Mouse (Mus musculus): ENCODE results near the gene Zbtb21. TPM values are rescaled to one million over a fixed set of nuclear protein-coding genes. Genes with fewer than 3 reads are reported as not detected.
A peak's percentile ranks its signal among the peaks of the same experiment; 100 is the strongest.

Gene Zbtb21
- total RNA-seq, 1 experiment, result 29.6 TPM

GRCm38 (mm10) chr16:97925760-97926159 lies 36.7 kb downstream of the Zbtb21 start:
- no peak for TF ChIP-seq MAFK (IDR thresholded peaks at IDR 0.05; ENCODE audit: insufficient read depth, low read depth, low read length)
- no peak for TF ChIP-seq CHD2 (IDR thresholded peaks at IDR 0.05; ENCODE audit: low read depth, low read length)
- no peak for TF ChIP-seq ZC3H11A (IDR thresholded peaks at IDR 0.05; ENCODE audit: borderline replicate concordance, low read depth, low read length)
- no peak for TF ChIP-seq ZNF384 (IDR thresholded peaks at IDR 0.05; ENCODE audit: low read depth, low read length)
- TF ChIP-seq HCFC1 (IDR thresholded peaks at IDR 0.05; ENCODE audit: borderline replicate concordance, insufficient read depth, low read length), result no peak
- Histone ChIP-seq H3K36me3 (ENCODE audit: control insufficient read depth, insufficient read depth, low read length, poor library complexity, severe bottlenecking) (no peaks in the 10 kb centered on the region), H3K4me3 (ENCODE audit: insufficient read depth in 1 of 2, low read depth in 1 of 2, low read length in 2 of 2, poor library complexity in 1 of 2, severe bottlenecking in 1 of 2) (no peak overlapping the region), H3K9me3 (ENCODE audit: control insufficient read depth, insufficient read depth, low read depth, low read length) (no peaks in the 10 kb centered on the region), H3K27ac (ENCODE audit: insufficient read depth, low read depth, low read length, poor library complexity, severe bottlenecking) (no peak overlapping the region), H3K4me1 (ENCODE audit: control insufficient read depth in 2 of 2, insufficient read depth in 2 of 2, low read length in 2 of 2, poor library complexity in 1 of 2) (peaks cover 0 to 5% of the 10 kb centered on the region in 2 experiments; a peak in 1 of 4 replicates), H3K9ac (ENCODE audit: insufficient read depth, low read depth, low read length, poor library complexity, severe bottlenecking) (no peak overlapping the region)
- DNase-seq (ENCODE audit: low read depth, low spot score), result no peak
- in situ Hi-C loops (cut with MboI; ENCODE audit: low sequenced_read_pairs in 2 of 2, unreplicated experiment in 2 of 2), result no loop called here

DNA sequence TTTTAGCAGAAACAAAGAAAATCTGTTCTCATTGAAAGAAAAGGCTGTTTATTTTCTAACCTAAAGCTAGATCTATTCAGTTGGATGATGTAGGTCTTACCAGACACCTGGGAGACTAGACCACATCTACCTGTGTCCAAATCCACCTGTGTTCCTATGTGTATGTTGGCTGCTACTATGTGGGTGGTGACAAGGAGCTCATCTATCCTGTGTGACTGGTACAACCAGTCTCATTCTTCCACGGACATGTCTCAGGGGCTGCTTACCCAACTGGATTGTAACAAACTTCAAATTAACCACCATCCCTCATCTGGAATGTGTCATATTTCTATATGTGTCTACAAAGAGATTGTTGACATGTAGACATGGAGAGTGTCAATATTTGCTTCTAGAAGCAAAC lies 38.7 kb downstream of the Zbtb21 start:
- in situ Hi-C loops (cut with MboI; ENCODE audit: low sequenced_read_pairs in 2 of 2, unreplicated experiment in 2 of 2), result no loop called here
- TF ChIP-seq HCFC1 (IDR thresholded peaks at IDR 0.05; ENCODE audit: borderline replicate concordance, insufficient read depth, low read length) (no peak), ZC3H11A (IDR thresholded peaks at IDR 0.05; ENCODE audit: borderline replicate concordance, low read depth, low read length) (no peak), ZNF384 (IDR thresholded peaks at IDR 0.05; ENCODE audit: low read depth, low read length) (no peak), CHD2 (IDR thresholded peaks at IDR 0.05; ENCODE audit: low read depth, low read length) (no peak), MAFK (IDR thresholded peaks at IDR 0.05; ENCODE audit: insufficient read depth, low read depth, low read length) (no peak)
- Histone ChIP-seq H3K27ac (ENCODE audit: insufficient read depth, low read depth, low read length, poor library complexity, severe bottlenecking) (no peak overlapping the region), H3K4me1 (ENCODE audit: control insufficient read depth in 2 of 2, insufficient read depth in 2 of 2, low read length in 2 of 2, poor library complexity in 1 of 2) (peaks cover 0 to 5% of the 10 kb centered on the region in 2 experiments; a peak in 1 of 4 replicates), H3K36me3 (ENCODE audit: control insufficient read depth, insufficient read depth, low read length, poor library complexity, severe bottlenecking) (no peaks in the 10 kb centered on the region), H3K4me3 (ENCODE audit: insufficient read depth in 1 of 2, low read depth in 1 of 2, low read length in 2 of 2, poor library complexity in 1 of 2, severe bottlenecking in 1 of 2) (no peak overlapping the region), H3K9ac (ENCODE audit: insufficient read depth, low read depth, low read length, poor library complexity, severe bottlenecking) (no peak overlapping the region), H3K9me3 (ENCODE audit: control insufficient read depth, insufficient read depth, low read depth, low read length) (no peaks in the 10 kb centered on the region)
- no peak for DNase-seq (ENCODE audit: low read depth, low spot score)

GRCm38 (mm10) chr16:97922779-97923126 lies 39.7 kb downstream of the Zbtb21 start:
- TF ChIP-seq CHD2 (IDR thresholded peaks at IDR 0.05; ENCODE audit: low read depth, low read length) (no peak), ZNF384 (IDR thresholded peaks at IDR 0.05; ENCODE audit: low read depth, low read length) (no peak), MAFK (IDR thresholded peaks at IDR 0.05; ENCODE audit: insufficient read depth, low read depth, low read length) (no peak), HCFC1 (IDR thresholded peaks at IDR 0.05; ENCODE audit: borderline replicate concordance, insufficient read depth, low read length) (no peak)
- Histone ChIP-seq H3K36me3 (ENCODE audit: control insufficient read depth, insufficient read depth, low read length, poor library complexity, severe bottlenecking) (no peaks in the 10 kb centered on the region), H3K9ac (ENCODE audit: insufficient read depth, low read depth, low read length, poor library complexity, severe bottlenecking) (no peak overlapping the region), H3K9me3 (ENCODE audit: control insufficient read depth, insufficient read depth, low read depth, low read length) (no peaks in the 10 kb centered on the region), H3K4me1 (ENCODE audit: control insufficient read depth in 2 of 2, insufficient read depth in 2 of 2, low read length in 2 of 2, poor library complexity in 1 of 2) (peaks cover 0 to 5% of the 10 kb centered on the region in 2 experiments; a peak in 1 of 4 replicates), H3K27ac (ENCODE audit: insufficient read depth, low read depth, low read length, poor library complexity, severe bottlenecking) (no peak overlapping the region), H3K4me3 (ENCODE audit: insufficient read depth in 1 of 2, low read depth in 1 of 2, low read length in 2 of 2, poor library complexity in 1 of 2, severe bottlenecking in 1 of 2) (peak overlapping the region; percentile 82 to 99)
- in situ Hi-C loops (cut with MboI; ENCODE audit: low sequenced_read_pairs in 2 of 2, unreplicated experiment in 2 of 2), result no loop called here
- no peak for DNase-seq (ENCODE audit: low read depth, low spot score)

DNA sequence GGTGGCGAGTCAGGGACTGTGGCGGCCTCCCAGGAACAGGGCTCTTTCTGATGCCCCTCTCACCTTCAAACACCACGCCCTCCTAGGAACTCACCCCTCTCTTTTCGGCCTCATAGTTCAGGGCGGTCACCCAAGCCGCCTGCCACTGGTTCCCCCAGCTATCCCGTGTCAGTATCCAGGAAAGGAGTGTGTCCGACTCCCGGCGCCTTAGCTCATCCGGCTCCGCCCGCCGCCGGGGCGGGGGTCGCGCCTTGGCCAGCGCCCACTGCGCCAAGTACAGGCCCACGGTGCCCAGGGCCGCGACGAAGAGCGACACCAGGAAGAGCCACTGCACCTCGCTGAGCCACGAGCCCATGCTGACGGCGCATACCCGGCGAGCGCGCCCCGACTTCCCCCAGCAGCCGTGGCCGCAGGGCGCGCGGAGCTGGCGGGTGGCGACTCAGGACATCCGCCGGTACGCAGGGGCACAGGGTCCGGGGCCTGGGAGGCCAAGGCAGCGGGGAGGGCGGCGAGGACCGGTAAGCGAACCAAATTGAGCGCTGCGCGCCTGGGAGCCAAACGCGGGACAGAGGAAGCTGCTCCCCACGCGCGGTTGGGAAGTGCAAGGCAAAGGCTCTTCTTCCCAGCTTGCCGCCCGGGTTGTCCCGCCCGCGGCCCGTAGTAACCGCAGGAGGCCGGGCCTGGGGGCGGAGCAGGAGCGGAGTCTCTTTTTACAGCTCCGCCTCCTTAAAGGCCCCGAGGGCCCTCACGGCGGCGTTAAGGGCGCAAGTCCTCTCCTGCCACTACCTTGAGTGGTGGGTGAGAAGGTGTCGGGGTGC lies 40.3 kb downstream of the Zbtb21 start:
- no peaks in the 10 kb centered on the region for H3K9me3 ChIP-seq (ENCODE audit: control insufficient read depth, insufficient read depth, low read depth, low read length)
- in situ Hi-C loops (cut with MboI; ENCODE audit: low sequenced_read_pairs in 2 of 2, unreplicated experiment in 2 of 2), result no loop called here
- H3K4me3 ChIP-seq (ENCODE audit: insufficient read depth in 1 of 2, low read depth in 1 of 2, low read length in 2 of 2, poor library complexity in 1 of 2, severe bottlenecking in 1 of 2), result peak overlapping the region; percentile 82 to 99
- peak overlapping the region; percentile 86 for H3K9ac ChIP-seq (ENCODE audit: insufficient read depth, low read depth, low read length, poor library complexity, severe bottlenecking)
- H3K27ac ChIP-seq (ENCODE audit: insufficient read depth, low read depth, low read length, poor library complexity, severe bottlenecking), result no peak overlapping the region
- peak; percentile 79 for DNase-seq (ENCODE audit: low read depth, low spot score)
- H3K4me1 ChIP-seq (ENCODE audit: control insufficient read depth in 2 of 2, insufficient read depth in 2 of 2, low read length in 2 of 2, poor library complexity in 1 of 2), result peaks cover 0 to 5% of the 10 kb centered on the region in 2 experiments; a peak in 1 of 4 replicates
- no peak for TF ChIP-seq MAFK (IDR thresholded peaks at IDR 0.05; ENCODE audit: insufficient read depth, low read depth, low read length)
- TF ChIP-seq HCFC1 (IDR thresholded peaks at IDR 0.05; ENCODE audit: borderline replicate concordance, insufficient read depth, low read length), result no peak
- TF ChIP-seq ZNF384 (IDR thresholded peaks at IDR 0.05; ENCODE audit: low read depth, low read length), result no peak
- TF ChIP-seq CHD2 (IDR thresholded peaks at IDR 0.05; ENCODE audit: low read depth, low read length), result no peak
- TF ChIP-seq ZC3H11A (IDR thresholded peaks at IDR 0.05; ENCODE audit: borderline replicate concordance, low read depth, low read length), result no peak
- no peaks in the 10 kb centered on the region for H3K36me3 ChIP-seq (ENCODE audit: control insufficient read depth, insufficient read depth, low read length, poor library complexity, severe bottlenecking)

Measured in ES-E14 (cell line).